Mouse (Mus musculus): ENCODE data around the gene Smndc1.

Gene Smndc1

DNA sequence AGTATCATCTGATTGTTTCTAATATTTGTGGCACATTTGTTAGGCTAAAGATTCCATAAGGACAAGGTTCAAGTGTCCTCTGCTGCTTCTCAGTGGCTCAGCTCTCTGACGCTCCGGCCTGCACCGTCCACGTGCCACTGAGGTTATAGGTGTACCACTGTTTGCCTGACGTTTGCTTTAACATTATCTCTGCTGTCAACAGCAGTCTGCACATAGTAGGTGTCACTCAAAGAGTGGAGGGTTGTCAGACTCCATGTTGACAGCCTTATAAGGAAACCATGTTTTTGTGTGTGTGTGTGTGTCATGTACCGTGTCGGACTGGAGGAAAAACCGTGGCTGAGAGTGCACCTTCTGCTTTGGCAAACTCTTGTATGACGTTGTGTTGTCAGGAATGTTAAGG lies 55.1 kb downstream of the Smndc1 start:
- no peak for DNase-seq

DNA sequence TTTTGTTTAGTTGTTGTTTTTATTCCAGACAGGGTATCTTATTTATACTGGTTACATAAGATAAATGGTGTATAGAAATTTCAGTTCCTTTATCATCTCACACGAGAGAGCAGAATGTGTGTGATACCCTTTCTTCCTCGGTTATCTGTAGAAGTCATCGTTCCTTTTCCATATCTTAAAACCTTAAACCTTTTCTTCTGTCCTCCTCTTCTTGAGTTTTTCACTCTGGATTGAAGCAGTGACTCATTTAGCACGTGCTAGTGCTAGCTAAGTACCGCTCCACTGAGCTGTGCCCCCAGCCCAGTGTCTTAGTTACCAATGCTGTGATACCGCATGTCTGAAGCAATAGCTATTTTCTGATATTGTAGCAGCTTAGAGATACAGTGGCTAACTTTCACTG lies 56.6 kb downstream of the Smndc1 start:
- no peak for DNase-seq

DNA sequence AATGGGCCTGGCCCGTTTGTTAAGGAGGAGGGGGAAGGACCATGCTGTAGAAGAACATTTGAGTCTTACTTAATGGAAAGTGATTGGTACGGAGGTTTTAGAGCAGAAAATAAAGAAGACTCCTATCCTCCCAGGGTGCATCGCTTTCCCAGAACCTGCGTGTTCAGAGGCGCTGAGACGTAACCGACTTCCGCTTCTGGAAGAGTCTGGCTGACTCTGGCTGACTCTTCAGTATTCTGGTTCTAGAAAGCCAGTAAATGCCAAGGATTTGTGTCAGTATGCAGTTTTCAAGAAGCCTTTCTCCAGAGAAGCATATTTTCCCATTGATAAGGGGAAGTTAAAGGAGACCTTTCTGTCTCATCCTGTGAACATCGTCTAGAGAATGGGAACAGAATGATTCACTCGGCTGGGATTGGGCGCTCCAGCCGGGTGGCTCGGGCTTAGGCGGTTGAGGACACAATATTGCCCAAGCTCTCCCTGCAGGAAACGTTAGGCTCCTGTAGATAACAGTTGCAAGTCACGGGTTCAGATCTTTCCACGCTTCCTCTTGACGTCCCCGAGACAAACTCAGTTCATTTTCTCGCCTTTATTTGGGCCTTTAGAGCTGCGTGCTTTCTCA lies 58.4 kb downstream of the Smndc1 start:
- DNase-seq = no peak

GRCm38 (mm10) chr19:53329992-53330381 lies 60.4 kb downstream of the Smndc1 start:
- peak; percentile 88 for DNase-seq
